Mouse (Mus musculus): ENCODE measurements at regions not wholly inside any gene's neighbourhood (a gene's known extent, or its start where the extent isn't known, plus 50 kb on each side); places are given as distances from the start of the nearest gene placed in this dataset.
"Not testable (repeated sequence)": the region's sequence is repeated elsewhere in the genome, so short reads cannot be mapped to it uniquely, and the experiment has no call there.

GRCm38 (mm10) chr7:73827549-73827948 lies 87.4 kb downstream of the Fam174b start:
- DNase-seq (ENCODE audit: low read depth, low spot score): no peak

DNA sequence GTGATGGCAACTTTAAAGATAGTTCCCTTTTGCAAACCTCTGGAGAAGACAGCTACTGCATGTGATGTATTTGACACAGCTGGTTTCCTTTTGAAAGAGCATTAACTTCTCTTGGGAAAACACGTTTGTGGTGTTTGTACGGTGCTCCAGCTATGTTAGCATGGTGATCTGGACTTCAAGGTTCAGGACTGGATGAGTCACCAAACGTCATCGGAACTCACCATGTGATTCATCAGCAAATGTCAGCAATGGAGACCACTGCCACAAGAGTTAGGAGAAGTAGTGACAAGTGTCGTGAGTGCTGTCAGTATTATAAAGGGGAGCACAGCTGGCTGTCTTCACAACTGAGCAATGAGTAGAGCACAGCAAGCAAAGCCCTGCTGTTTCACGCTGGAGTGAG lies 90.5 kb downstream of the Fam174b start:
- DNase-seq (ENCODE audit: low read depth, low spot score): no peak

GRCm38 (mm10) chr7:73840381-73840780 lies 100.3 kb downstream of the Fam174b start:
- no peak for DNase-seq (ENCODE audit: low read depth, low spot score)

DNA sequence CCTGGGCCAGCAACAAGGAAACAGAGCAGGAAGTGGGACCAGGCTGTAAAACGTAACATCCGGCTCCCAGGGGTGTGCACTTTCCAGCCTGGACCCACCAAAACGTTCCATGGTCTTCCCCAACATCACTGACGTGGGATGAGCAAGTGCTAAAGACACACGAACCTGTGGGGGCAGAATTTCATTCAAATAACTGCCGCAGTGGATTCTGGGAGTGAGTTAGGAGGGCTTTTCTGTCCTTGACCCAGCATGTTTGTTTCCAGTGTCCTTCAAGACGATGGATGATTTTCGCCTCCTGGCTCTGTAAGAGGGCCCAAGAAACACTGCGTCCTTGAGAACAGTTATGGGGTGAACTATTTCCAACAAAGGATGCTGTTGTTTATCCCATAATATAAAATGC lies 112.1 kb downstream of the Fam174b start:
- DNase-seq (ENCODE audit: low read depth, low spot score): no peak

GRCm38 (mm10) chr7:73853296-73853950 lies 113.3 kb downstream of the Fam174b start:
- not testable (repeated sequence) for DNase-seq (ENCODE audit: low read depth, low spot score)

DNA sequence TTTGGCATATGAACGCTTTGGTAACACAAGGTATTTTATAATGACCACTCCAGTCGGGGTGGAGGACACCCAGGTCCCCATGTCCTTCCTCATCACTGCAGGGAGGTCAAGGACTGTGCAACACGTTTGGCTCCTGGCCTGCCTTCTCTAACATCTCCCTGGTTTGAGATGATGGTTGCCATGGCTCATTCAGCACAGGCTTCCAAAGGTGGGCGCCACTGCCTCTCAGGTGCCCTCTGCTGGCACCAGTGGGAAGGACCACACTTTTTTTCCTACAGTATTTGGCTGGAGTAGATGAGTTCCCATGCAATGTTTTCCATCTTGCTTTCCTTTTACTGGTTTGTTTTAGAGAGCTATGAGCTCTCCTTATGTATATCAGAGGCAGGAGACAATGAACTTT lies 115.4 kb downstream of the Fam174b start:
- peak; percentile 52 for DNase-seq (ENCODE audit: low read depth, low spot score)

DNA sequence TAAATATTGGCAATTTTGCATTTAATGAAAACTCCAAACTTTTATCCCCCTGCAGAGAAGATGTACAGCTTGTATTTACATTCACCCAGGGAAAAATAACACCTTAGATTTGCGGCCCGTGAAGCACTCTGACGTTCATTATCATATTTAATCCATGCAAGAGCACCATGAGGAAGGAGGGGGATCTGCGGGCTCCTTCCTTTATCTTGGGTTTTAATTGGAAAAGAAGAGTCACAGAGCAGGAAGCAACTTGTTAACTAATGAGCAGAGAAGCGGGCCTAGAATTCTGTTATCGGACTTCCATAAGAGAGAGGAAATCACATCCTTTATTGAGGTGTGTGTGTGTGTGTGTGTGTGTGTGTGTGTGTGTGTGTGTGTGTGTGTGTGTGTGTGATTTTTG lies 116.8 kb downstream of the Fam174b start:
- DNase-seq (ENCODE audit: low read depth, low spot score): no peak

DNA sequence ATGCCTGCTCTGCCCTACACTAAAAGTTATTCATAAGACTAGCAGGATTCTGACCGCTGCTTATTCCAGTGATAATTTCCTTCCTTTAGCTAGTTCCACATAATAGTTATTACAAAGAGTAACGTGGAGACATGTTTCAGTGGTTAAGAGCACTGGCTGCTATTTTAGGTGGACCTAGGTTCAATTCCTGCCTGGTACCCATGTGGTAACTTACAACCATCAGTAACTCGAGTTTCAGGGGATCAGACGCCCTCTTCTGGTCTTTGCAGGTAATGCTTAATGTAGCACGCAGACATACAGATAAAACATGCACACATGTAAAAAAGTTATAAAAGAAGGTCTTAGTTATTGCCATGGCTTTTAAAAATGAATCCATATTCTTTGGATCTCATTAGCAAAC lies 125.0 kb downstream of the Fam174b start:
- DNase-seq (ENCODE audit: low read depth, low spot score): no peak

- DNase-seq (ENCODE audit: low read depth, low spot score): no peak
These were observed 132.1 kb downstream of the Fam174b start for GRCm38 (mm10) chr7:73872181-73872580.

GRCm38 (mm10) chr7:73881252-73882042 lies 132.0 kb downstream of the St8sia2 start:
- no peak for DNase-seq (ENCODE audit: low read depth, low spot score)

GRCm38 (mm10) chr7:73886152-73886551 lies 127.3 kb downstream of the St8sia2 start:
- no peak for DNase-seq (ENCODE audit: low read depth, low spot score)

Data from mesoderm, embryonic 11.5 days (tissue).